Mouse (Mus musculus): ENCODE measurements around the gene Dcbld2.
"Not testable (repeated sequence)": the region's sequence is repeated elsewhere in the genome, so short reads cannot be mapped to it uniquely, and the experiment has no call there.

The Dcbld2 gene

GRCm38 (mm10) chr16:58451647-58452046 lies 43.4 kb downstream of the Dcbld2 start:
- DNase-seq, result no peak

- DNase-seq, result no peak
Observed at GRCm38 (mm10) chr16:58453138-58453537, 44.9 kb downstream of the Dcbld2 start.

- DNase-seq, result no peak
Observed at GRCm38 (mm10) chr16:58453820-58454219, 45.6 kb downstream of the Dcbld2 start.

GRCm38 (mm10) chr16:58454617-58455016 lies 46.4 kb downstream of the Dcbld2 start:
- peak; percentile 69 for DNase-seq

GRCm38 (mm10) chr16:58455118-58455517 lies 46.9 kb downstream of the Dcbld2 start:
- DNase-seq, result no peak

- no peak for DNase-seq
Observed at GRCm38 (mm10) chr16:58456445-58456844, 48.2 kb downstream of the Dcbld2 start.

GRCm38 (mm10) chr16:58456991-58457390 lies 48.7 kb downstream of the Dcbld2 start:
- DNase-seq, result no peak

- not testable (repeated sequence) for DNase-seq
Observed at GRCm38 (mm10) chr16:58459966-58460365, 51.7 kb downstream of the Dcbld2 start.

GRCm38 (mm10) chr16:58460386-58460785 lies 52.1 kb downstream of the Dcbld2 start:
- DNase-seq, result no peak

GRCm38 (mm10) chr16:58461856-58462518 lies 53.7 kb downstream of the Dcbld2 start:
- DNase-seq, result no peak

GRCm38 (mm10) chr16:58462519-58462918 lies 54.3 kb downstream of the Dcbld2 start:
- DNase-seq, result no peak

- no peak for DNase-seq
Observed at GRCm38 (mm10) chr16:58464051-58464450, 55.8 kb downstream of the Dcbld2 start.

- no peak for DNase-seq
Observed at GRCm38 (mm10) chr16:58465412-58465811, 57.2 kb downstream of the Dcbld2 start.

GRCm38 (mm10) chr16:58470061-58470460 lies 61.8 kb downstream of the Dcbld2 start:
- DNase-seq, result no peak

- DNase-seq, result no peak
Observed at GRCm38 (mm10) chr16:58470841-58471240, 62.6 kb downstream of the Dcbld2 start.

GRCm38 (mm10) chr16:58474875-58475274 lies 66.6 kb downstream of the Dcbld2 start:
- no peak for DNase-seq

- DNase-seq, result no peak
Observed at GRCm38 (mm10) chr16:58475544-58476154, 67.4 kb downstream of the Dcbld2 start.

- DNase-seq, result no peak
Observed at GRCm38 (mm10) chr16:58476363-58476762, 68.1 kb downstream of the Dcbld2 start.

GRCm38 (mm10) chr16:58479898-58480448 lies 71.7 kb downstream of the Dcbld2 start:
- DNase-seq, result no peak

GRCm38 (mm10) chr16:58481219-58481905 lies 73.1 kb downstream of the Dcbld2 start:
- DNase-seq, result no peak

GRCm38 (mm10) chr16:58481906-58482270 lies 73.6 kb downstream of the Dcbld2 start:
- DNase-seq, result no peak

GRCm38 (mm10) chr16:58482296-58482695 lies 74.1 kb downstream of the Dcbld2 start:
- no peak for DNase-seq

- no peak for DNase-seq
Observed at GRCm38 (mm10) chr16:58487861-58488260, 79.6 kb downstream of the Dcbld2 start.

- DNase-seq, result no peak
Observed at GRCm38 (mm10) chr16:58496791-58497190, 88.5 kb downstream of the Dcbld2 start.

Data from thymus, postnatal 4 days (tissue).